Mouse (Mus musculus) gastrocnemius, postnatal 4 days (tissue): ENCODE measurements at regions not wholly inside any gene's neighbourhood (a gene's known extent, or its start where the extent isn't known, plus 50 kb on each side); places are given as distances from the start of the nearest gene placed in this dataset.

Experiments used
- DNase-seq, 2 experiments: peaks; one replicate each; pipeline ENCODE4 v3.0.0; 2021 to 2022; ENCODE audit warnings: low spot score in 2 of 2, mixed read lengths in 2 of 2

DNA sequence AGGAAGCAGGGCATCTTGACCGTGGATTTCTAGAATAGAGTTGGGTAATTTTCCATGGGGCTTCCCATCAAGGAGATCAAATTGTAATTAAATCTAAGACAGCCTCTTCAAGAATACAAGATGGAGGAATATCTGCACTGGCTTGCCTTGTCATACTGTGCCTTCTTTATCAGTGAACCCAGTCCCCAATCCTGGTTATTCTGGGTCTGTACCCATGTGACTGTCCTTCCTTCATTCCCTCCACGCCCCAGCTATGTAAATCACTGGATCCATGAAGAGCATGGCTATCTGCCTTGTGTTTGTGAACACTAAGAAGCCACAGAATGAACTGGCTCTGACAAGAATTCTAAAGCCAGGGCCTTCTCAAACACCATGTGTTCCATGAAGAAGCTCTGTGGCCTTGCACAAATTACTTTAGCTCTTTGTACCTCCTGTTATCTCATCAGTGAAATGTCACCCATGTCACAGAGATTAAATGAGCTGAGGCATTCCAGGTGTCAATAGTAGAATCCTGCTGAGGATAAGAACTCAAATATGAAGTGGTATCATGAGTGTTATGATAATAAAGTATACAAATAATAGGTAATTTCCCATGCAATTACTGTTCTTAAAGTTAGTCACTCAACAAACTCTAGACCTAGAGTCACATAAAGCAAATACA, 637.0 kb upstream of the Cdh11 start:
- no peak for DNase-seq

DNA sequence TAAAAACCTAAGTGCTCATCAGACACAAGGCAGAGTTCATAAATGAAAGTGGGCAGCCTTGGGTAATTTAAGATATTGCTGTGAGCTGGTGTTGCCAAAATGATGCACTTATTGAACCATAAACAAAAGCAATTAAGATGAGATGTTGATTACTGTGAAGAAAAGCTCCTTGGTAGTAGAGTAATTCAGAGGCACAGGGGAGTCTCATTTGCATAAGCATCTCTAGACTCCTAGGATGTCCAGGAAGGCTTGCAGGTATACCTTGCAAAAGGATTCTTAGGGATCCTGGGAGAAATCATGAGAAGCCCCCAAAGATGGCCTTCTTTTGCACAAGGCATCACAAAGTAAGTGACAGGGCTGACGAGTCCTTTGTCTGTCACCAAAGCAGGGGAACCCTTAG, 640.5 kb upstream of the Cdh11 start:
- DNase-seq: no peak

- no peak for DNase-seq
Observed at GRCm38 (mm10) chr8:103430874-103431492, 645.5 kb upstream of the Cdh11 start.

- DNase-seq: no peak
Observed at GRCm38 (mm10) chr8:103433532-103434105, 648.2 kb upstream of the Cdh11 start.

- DNase-seq: no peak
Observed at GRCm38 (mm10) chr8:103438995-103439717, 653.7 kb upstream of the Cdh11 start.

DNA sequence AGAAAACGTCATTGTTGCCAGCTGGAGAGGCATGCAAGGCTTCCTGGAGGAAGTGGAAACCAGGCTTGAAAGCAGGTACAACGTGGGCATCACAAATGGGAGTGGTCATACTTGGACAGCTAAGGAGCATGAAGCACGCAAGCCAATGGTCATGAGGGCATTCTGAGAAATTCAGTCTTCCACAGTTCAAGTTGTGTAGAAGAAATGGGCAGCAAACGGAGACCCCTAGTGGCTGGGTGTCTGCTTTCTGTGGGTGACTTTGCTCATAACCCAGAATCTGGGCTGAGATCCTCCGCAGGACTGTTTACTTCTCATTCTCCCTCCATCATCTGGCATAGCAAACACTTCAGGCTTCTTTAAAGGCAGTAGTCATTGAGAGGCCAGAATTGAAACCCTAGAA, 655.7 kb upstream of the Cdh11 start:
- no peak for DNase-seq

DNA sequence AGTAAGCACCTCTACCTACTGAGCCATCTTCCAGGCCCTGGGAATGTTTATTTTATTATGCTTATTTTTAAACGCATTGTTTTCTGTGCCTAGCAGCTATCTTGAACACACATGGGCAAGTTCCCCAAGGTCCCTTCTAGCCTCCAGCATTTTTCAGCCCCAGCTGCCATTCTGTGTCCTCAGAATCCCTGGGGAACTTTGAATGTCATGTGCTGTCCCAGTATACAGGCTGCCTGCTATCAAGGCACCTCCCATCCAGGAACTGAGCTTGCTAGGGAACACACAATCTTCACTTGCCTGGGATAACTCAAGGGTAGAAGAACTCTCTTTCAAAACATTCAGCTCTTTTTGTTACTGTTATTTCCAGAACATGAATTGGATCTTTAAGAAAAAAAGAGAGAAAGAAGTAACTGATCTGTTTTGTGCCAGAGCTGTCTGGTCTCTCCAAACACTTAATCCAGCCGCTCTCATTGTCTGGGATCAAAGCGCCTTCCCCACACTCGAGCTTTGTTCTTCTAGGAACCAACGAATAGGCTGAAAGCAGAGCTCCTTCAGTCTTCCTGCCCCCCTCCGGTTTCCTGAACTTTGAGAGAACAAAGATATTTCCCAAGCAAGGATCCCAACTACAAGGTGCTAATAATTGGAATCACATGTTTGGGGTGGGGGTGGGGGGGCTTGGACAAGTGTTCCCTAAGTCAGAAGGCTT, 657.1 kb upstream of the Cdh11 start:
- DNase-seq: no peak

GRCm38 (mm10) chr8:103444577-103444976, 656.8 kb upstream of the Cdh5 start:
- DNase-seq: no peak

DNA sequence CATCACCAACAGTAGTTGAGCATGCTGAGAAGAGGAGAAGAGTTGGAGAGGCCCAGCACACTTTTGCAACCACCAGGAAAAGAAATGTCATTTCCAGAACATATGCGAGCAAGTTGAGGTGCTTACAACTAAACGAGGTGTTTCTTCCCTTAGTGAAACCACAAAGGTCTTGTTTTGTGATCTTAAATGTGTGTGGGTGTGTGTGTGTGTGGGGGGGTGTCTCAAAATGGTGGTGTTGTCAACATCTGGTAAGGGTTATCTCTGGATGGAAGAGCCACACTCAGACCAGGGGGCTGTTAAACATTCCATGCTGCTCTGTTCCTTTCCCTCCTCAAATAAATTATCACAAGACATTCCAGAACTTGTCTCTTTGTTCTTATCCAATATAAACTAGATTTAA, 656.0 kb upstream of the Cdh5 start:
- DNase-seq: no peak

- DNase-seq: no peak
Observed at GRCm38 (mm10) chr8:103447916-103448315, 653.5 kb upstream of the Cdh5 start.

GRCm38 (mm10) chr8:103451381-103452018, 649.9 kb upstream of the Cdh5 start:
- no peak for DNase-seq

GRCm38 (mm10) chr8:103457176-103457575, 644.2 kb upstream of the Cdh5 start:
- DNase-seq: no peak

GRCm38 (mm10) chr8:103463557-103463956, 637.9 kb upstream of the Cdh5 start:
- no peak for DNase-seq

DNA sequence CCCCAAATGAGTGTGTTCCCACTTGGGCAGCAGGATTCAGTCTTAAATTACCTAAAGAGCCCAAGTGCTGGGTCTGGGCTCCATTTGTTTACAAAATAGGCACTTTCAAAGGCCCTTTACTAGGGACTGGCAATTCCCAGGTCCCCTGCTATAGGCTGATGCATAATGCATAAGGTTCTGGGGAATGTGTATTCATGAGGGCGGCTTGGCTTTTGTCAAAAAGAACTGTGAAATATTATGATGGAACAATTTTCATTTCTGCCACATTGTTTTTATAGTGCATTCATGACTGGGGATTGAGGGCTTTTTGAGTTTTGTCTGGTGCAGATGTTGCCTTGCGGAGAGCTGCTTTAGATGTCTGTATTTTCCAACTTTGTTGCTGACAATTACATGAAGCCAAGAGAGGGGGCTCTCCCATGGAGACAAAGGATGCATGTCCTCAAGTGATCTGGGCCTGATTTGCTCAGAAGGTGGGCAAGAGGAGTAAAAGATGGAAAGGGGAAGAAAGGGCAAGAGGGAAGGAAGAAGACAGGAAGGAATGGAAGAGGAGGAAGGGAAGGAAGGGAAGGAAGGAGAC, 636.6 kb upstream of the Cdh5 start:
- no peak for DNase-seq

DNA sequence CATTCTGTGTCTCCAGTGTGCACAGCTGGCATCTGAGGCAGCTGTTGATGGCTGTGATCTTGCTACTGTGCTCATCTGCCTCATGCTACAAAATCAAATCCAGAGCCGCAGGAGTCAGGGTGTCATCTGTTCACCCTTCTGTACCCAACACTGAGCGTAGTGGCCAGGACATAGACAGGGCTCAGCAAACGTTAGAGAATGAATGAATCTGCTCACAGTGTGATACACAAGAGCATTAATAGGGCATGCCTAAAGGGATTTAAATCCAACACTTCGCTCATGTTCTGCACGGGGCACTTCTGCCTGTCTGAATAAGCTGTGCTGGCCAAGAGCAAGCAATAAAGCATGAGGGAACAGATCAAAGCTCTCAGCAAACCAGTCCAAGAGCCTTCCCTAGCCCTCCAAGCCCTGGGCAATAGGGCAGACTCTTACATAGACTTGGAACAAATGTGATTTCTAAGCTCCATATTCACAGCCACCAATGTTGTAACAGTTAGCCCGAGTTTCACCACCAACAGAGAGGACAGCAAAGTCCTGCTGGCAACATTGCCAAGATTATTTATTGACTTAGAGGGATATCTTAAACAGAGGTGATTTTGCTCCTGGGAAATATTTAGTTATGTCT, 633.8 kb upstream of the Cdh5 start:
- DNase-seq: no peak

DNA sequence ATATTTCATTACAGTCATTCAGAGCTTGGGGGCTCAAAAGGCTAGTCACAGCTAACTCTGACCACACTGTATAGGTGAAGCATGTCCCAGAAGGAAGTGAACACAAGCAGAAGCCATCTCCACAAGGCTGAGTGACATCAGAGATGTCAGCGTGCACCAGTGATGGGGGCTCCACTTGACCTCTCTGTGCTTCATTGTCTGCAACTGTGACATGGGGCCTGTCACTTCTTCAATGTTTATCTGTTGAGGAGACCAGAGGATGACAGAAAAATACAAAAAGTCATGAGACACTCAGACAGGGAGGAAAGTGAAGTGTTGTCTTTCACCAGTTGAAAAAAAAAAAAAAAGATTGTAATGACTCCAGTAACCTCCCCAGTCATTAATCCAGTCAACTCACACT, 632.4 kb upstream of the Cdh5 start:
- no peak for DNase-seq

DNA sequence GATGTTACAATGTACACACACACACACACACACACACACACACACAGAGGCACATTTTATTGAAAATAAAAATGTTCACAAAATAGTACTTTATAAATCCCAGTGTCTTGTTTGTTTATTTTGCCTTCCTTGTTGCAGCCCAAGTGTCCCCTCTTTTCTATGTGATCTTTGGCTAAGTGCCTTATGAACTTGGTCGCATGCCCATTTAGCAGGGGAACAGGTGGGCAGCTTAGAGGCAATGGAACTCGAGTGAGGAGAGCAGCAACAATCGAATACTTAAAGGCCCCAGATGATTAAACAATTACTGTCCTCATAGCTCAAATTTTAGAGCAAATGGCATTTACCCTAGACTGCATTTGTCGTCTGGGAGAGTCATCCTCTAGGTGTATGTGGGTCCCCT, 631.1 kb upstream of the Cdh5 start:
- no peak for DNase-seq

DNA sequence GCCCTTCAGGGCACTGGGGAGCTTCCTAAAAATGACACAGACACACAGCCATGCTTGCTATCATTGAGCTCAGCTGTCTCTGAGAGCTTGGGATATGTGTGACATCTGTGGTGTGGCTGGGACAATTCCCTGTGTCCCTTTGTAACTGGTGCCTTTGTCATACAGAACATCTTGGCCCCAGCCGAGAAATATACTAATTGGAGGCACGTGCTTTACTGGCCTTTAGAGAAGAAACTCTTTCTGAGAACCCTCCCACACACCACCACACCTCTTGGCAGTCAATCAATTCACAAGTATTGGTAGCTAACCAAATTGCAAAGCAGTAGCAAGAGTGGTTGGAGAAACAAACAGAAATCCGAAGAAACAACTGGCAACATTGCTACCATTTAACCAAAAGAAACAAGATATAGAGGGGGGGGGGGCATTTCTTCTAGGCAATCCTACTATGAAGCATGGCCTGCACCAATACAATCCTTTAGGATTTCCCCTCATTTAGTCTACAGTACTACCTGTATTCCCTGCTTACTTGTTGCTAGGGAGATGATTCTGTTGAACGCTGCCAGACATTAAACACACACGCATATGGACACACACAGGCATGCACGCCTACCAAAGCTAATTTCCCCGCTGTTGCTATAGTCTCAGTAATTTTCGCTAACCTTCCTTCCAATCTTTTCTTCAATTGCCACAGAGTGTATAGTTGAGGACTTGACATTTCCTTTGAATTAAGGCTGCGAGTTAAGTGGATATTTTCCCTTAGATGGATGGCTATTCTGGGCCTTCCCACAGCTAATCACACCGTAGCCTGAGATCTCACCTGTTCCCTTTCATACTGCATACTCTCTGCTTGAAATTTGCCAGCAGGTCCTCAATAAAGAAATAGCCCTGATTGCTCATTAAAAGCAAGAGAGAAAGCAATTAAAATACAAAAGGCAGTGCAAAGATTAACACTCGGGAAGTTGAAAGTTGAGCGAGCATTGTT, 625.3 kb upstream of the Cdh5 start:
- DNase-seq: no peak
